Mouse (Mus musculus): ENCODE results near the gene Gm49336.

The Gm49336 gene

DNA sequence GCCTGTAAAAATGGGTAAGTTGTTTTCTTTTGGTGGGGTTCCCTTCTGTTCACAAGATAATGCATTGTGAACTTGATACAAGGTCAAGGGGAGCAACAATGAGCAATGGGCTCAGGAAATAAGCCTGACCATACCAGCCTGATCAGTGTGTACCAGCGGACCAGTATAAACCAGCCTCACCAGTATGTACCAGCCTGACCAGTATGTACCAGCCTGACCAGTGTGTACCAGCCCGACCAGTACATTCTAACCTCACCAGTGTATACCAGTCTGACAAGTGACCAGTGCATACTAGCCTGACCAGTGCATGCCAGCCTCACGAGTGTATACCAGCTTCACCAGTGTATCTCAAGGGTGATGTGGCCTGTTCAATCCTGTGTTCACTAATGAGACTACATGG, 87.9 kb downstream of the Gm49336 start:
- DNase-seq (ENCODE audit: low read depth, low spot score): no peak

Measured in embryo, embryonic 11.5 days (tissue).